Mouse (Mus musculus) heart, postnatal 36 days (tissue): ENCODE measurements around the gene Gm20815. TPM values are rescaled to one million over a fixed set of nuclear protein-coding genes. Genes with fewer than 3 reads are reported as not detected.
"Not testable (repeated sequence)": the region's sequence is repeated elsewhere in the genome, so short reads cannot be mapped to it uniquely, and the experiment has no call there.

ENCODE experiments used
- DNase-seq, 2 experiments: peaks; one replicate each; pipeline ENCODE4 v3.0.0; 2021 to 2022
- intact Hi-C: fragments of 180-260 bp; cut with DNase I; formaldehyde crosslinking; loops from one replicate; pipeline ENCODE4 v1.15.1; 2025
- total RNA-seq, 2 experiments: library from RNA; stranded (reverse); gene quantifications; 2 replicates each; pipeline ENCODE4 v1.2.3; 2021

Gm20815 gene
- not detected for total RNA-seq

GRCm38 (mm10) chrY:8835069-8835468 is at the start of gene Gm20815:
Gene Gm20815 (minus strand): TSS chrY:8835169.
- DNase-seq, intact Hi-C loops: not testable (repeated sequence)
